Mouse (Mus musculus) ES-Bruce4 (cell line): ENCODE results near the gene Ammecr1.

ENCODE experiments used
- CTCF ChIP-seq: IDR thresholded peaks from one replicate; pipeline ENCODE4 v1.8.1; 2011; ENCODE audit warnings: low read depth, low read length
- POLR2A ChIP-seq: IDR thresholded peaks from one replicate; pipeline ENCODE4 v1.8.1; 2011; ENCODE audit warnings: low read length; ENCODE audit not compliant: insufficient read depth

DNA sequence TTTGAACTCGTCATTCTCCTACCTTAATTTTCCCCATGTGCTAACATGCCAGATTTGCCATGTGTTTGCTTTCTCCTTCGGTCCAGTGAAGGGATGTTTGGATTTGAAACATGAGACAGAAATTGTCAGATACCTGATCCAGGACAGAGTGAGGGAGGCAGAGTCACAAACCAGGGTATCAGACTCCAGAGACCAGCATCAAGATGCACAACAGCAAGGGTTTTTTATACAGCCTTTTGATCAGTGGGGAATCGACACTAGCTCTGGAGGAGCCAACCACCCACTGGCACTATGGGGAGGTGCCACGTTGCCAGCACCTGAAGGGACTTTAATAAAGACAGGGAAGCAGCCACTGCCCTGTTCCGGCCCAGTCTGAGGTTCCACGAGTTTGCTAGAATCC lies 17.1 kb upstream of the Ammecr1 start:
- TF ChIP-seq POLR2A (no peak), CTCF (no peak)
